Mouse (Mus musculus) CD4-positive, CD25-positive, alpha-beta regulatory T cell, adult 9 weeks (primary cell): ENCODE results near the gene Fxyd7. TPM values are rescaled to one million over a fixed set of nuclear protein-coding genes. Genes with fewer than 3 reads are reported as not detected.

Experiments
- polyA plus RNA-seq: library from polyadenylated mRNA; unstranded; fragments of 100-300 nt; shearing (Covaris generic); gene quantifications from one replicate; pipeline ENCODE4 v1.2.1, GENCODE M21; 2017

The Fxyd7 gene
- polyA plus RNA-seq = not detected

GRCm38 (mm10) chr7:31051321-31052021 lies at the start of gene Fxyd7:
TSS of gene Fxyd7 (minus strand) at chr7:31051467.

GRCm38 (mm10) chr7:31076492-31076891 lies 25.2 kb upstream of the Fxyd7 start, which contains the start of gene Fxyd3:
TSS of gene Fxyd3 (minus strand) at chr7:31076704.

GRCm38 (mm10) chr7:31059108-31059507 lies 7.8 kb upstream of the Fxyd7 start, which contains the start of gene Lgi4:
TSS of gene Lgi4 (plus strand) at chr7:31059342.

GRCm38 (mm10) chr7:31057071-31057470 lies 5.8 kb upstream of the Fxyd7 start, which contains the start of gene Fxyd1:
TSS of gene Fxyd1 (minus strand) at chr7:31057199.

GRCm38 (mm10) chr7:31042431-31042910 lies 8.8 kb downstream of the Fxyd7 start, which contains the start of gene Fxyd5:
TSS of gene Fxyd5 (minus strand) at chr7:31042481.

Other genes starting within 250 kb of the Fxyd7 start
- gene Ffar2, start 227.7 kb downstream of the Fxyd7 start, polyA plus RNA-seq = 0.51 TPM
- not detected for gene Ffar3, start 195.3 kb downstream of the Fxyd7 start, polyA plus RNA-seq
- 0.06 TPM for gene Ffar1, start 189.9 kb downstream of the Fxyd7 start, polyA plus RNA-seq
- 14.0 TPM for gene Cd22, start 171.1 kb downstream of the Fxyd7 start, polyA plus RNA-seq
- not detected for gene Mag, start 136.6 kb downstream of the Fxyd7 start, polyA plus RNA-seq
- not detected for gene Hamp2, start 126.8 kb downstream of the Fxyd7 start, polyA plus RNA-seq
- gene Hamp, start 107.4 kb downstream of the Fxyd7 start, polyA plus RNA-seq = not detected
- 8.8 TPM for gene Usf2, start 94.7 kb downstream of the Fxyd7 start, polyA plus RNA-seq
- gene Lsr, start 78.0 kb downstream of the Fxyd7 start, polyA plus RNA-seq = 2.7 TPM
- gene Fam187b, start 77.7 kb downstream of the Fxyd7 start, polyA plus RNA-seq = 0.72 TPM
- gene Fxyd5, start 9.0 kb downstream of the Fxyd7 start, polyA plus RNA-seq = 1,946 TPM
- gene Fxyd1, start 5.7 kb upstream of the Fxyd7 start, polyA plus RNA-seq = not detected
- gene Lgi4, start 7.9 kb upstream of the Fxyd7 start, polyA plus RNA-seq = not detected
- gene Fxyd3, start 25.2 kb upstream of the Fxyd7 start, polyA plus RNA-seq = not detected
- 9.4 TPM for gene Hpn, start 63.8 kb upstream of the Fxyd7 start, polyA plus RNA-seq
- not detected for gene Scn1b, start 75.5 kb upstream of the Fxyd7 start, polyA plus RNA-seq
- gene Gramd1a, start 104.4 kb upstream of the Fxyd7 start, polyA plus RNA-seq = 192 TPM
- not detected for gene Scgb2b2, start 239.0 kb upstream of the Fxyd7 start, polyA plus RNA-seq
- not detected for gene Scgb1b2, start 240.4 kb upstream of the Fxyd7 start, polyA plus RNA-seq